Mouse (Mus musculus) frontal cortex, adult (tissue): ENCODE measurements around the gene Tprkb.
"Not testable (repeated sequence)": the region's sequence is repeated elsewhere in the genome, so short reads cannot be mapped to it uniquely, and the experiment has no call there.

Source experiments
- ATAC-seq: cut with Nextera tagmentation; 2 replicates; pipeline ENCODE4 v1.9.2; 2017; ENCODE audit warnings: mild to moderate bottlenecking, moderate library complexity, mixed read lengths; ENCODE audit not compliant: low TSS enrichment

Gene Tprkb

DNA sequence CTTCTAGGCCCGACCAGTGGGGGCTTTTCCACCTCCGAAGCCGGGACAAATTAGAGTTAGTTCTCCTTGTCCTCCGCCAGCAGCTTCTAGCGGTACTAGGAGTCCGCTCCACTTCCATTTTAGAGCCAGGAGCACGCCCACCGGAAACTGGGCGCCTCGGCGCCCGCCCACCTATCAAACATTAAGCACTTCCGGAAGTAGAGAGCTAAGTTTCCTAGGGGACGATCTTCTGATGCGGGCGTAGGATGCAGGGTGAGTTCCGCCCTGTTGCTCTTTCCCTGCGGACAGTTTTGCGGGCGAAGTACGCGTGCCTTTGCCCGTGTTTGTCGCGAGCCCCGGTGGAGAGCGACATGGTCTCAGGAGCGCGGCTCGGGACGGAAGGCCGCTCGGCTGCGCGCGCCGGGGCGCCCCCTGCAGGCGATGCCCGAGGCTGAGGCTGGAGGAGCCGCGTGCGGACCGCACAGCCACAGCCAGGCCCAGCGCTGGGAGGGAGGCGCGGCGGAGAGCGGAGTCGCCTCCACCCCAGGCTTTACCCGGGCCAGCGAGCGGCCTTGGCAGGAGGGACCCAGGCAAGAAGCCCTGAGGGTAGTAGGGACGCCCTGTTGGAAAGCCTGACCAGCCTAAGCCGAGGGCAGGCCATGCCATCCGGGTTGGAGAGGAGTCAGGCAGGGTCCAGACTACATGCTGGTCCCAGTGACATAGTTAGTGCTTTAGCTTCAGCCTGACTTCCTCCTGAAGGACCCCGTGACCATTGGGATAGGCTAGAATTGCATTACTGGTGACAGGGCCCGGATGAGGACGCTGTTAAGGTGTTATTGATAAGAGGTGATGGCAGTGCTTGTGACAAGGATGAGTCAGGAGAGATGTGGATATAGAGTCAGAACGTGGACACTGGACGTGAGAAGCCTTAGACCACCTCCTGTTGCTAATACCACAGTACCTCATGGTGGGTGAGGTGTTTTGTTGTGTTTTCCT lies 4.2 kb downstream of the Tprkb start, which contains the start of gene Nat8f1:
Gene Nat8f1 (minus strand): TSS at position 149 of the 975 bp plus-strand sequence.
- ATAC-seq: peak; percentile 95

DNA sequence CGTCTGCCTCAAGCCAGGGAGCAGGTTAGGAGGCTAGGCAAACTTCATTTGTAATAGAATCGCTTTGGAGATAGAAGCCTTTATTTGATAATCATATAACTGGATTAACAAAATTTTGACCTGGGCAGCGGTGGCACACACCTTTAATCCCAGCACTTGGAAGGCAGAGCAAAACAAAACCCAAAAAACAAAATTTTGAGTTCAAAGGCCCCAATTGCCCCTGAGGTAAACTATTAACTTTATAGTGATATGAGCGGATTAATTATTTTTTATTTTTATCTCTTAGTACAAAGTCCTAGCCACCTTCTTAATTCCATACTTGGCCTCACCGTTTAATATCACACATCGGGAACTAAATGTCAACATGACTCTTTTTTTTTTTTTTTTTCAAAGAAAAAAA lies 4.9 kb downstream of the Tprkb start:
- ATAC-seq: no peak

DNA sequence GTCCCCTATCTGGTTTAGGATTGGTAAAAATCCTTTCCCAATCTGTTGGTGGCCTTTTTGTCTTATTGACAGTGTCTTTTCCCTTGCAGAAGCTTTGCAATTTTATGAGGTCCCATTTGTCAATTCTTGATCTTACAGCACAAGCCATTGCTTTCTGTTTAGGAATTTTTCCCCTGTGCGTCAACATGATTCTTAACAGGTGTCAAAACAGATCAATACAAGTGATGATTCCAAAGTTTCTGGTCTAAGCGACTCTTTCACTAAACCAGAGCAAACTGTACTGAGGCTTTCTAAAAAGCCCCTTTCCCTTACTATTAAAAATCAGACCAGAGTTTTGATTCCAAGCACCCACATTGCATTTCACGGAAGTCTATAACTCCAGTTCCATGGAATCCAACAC lies 6.7 kb downstream of the Tprkb start:
- not testable (repeated sequence) for ATAC-seq

GRCm38 (mm10) chr6:85919401-85919800 lies 7.7 kb downstream of the Tprkb start:
- ATAC-seq: no peak

DNA sequence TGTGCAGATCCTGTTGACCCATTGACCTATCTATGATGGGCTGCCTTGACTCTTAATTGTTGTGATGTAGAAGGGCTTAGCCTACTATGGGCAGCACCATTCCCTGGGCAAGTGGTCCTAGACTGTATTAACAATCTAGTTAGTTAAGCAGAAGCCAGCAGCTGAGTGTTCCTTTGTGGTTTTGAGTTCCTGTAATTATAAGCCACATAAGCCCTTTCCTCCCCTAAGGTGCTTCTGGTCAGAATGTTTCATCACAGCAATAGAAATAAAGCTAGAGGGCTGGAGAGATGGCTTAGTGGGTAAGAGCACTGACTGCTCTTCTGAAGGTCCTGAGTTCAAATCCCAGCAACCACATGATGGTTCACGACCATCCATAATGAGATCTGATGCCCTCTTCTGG lies 12.0 kb downstream of the Tprkb start:
- no peak for ATAC-seq

DNA sequence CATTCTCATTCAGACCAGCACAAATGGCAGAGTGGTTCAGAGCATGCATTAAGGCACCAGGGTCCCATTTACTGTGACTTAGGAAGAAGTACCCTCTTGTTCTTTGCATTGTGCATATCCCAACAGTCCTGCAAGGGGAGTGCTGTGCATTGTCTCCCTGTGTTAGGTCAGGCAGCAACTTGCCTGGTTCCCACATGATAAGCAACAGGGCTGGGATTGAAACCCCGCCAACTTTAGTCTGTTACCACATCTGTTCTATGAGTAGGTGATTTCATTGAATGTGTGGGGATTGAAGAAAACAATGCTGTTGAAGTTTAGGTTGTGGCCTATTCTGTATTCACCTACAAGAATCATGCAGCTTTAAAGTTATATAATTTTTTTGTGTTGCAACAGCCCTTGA lies 15.0 kb downstream of the Tprkb start:
- ATAC-seq: no peak

DNA sequence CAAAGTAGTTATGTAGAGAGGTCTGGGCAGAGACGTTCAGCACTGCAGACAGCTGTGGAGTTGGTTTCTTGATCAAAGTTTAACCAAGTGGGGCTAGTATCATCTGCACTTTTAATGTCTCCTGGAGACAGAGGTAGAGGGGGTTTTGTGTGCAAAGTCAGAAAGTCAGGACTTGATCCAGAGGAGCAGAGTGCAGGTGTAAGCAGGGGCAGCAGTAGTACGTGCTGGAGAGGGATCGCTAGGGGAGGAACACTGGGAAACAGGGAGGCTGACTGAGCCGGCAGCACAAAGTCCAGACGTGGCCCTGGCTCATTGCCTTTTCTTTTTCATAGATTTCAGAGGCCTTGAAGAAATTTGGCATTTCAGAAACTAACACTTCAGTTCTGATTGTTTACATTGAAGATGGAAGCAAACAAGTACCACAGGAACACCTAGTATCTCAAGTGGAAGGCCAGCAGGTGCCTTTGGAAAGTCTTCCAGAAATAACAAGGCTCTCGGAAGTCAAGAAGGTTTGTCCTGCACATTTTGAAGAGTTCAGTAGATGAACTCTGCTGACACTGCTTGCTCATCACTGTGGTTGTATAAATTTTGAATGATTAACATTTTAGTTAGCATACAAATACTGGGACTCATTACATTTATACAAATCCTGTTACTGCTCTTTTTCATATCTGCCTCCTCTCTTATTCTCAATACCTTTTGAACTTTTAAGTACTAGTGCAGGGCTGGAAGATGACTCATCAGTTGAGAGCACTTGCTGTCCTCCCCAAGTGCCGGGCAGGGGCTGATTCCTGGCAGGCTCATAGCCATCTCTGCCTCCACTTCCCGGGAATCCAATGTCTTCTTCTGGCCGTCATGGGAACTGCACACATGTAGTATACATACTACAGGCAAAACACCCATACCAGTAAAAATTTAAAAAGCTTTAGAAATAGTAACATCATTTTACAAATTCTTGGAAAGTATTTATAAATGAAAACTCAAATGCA lies 16.1 kb downstream of the Tprkb start:
- no peak for ATAC-seq

DNA sequence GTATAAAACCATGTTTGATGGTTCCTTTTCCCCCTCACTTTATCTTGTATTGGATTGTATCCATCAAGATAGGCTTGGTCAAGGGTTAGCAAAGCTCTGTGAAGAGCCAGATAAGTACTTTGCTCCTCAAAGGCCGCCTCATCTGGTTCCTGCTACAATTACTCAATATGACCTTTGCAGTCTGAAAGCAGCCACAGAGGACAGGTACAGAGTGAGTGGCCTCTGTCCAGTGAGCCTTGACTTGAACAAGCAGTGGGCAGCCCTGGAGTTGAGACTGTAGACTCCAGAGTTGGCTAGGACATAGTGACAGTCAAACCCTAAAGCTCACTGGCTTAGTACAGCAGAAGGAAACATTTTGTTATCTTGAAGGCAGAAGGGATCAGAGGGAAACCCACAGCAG lies 17.6 kb downstream of the Tprkb start:
- no peak for ATAC-seq

DNA sequence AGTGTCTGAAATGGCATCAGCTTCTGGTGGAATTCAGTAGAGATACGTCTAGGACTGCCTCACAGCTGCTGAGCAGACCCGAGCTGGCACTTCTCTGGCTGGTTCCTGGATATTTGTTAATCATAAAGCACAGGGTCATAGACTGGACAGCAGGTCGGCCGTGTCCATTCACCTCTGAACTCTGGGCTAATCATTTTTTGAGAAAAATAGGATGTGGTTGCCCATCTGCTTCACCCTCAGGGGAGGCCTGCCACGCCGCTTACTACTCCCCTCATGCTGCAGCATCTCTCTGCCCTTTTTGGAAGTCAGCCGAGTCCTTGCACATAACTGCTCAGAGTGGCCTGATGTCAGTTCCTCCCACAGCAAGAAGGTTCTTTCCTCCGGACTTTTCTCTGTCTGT lies 22.4 kb downstream of the Tprkb start:
- ATAC-seq: no peak

DNA sequence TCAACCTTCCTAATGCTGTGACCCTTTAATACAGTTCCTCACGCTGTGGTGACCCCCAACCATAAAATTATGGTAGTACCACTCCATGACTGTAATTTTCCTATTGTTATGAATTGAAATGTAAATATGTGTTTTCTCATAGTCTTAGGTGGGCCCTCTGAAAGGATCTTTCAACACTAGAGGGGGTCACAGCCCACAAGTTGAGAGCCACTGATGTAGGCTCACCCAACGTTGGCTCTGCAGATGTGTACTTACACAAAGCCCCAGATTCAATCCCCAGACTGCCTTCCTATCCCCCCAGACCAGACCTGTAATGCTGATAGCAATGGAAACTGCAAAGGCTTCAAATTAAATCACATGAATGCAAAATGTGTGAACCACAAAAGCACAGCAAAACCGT lies 24.0 kb downstream of the Tprkb start:
- ATAC-seq: no peak

DNA sequence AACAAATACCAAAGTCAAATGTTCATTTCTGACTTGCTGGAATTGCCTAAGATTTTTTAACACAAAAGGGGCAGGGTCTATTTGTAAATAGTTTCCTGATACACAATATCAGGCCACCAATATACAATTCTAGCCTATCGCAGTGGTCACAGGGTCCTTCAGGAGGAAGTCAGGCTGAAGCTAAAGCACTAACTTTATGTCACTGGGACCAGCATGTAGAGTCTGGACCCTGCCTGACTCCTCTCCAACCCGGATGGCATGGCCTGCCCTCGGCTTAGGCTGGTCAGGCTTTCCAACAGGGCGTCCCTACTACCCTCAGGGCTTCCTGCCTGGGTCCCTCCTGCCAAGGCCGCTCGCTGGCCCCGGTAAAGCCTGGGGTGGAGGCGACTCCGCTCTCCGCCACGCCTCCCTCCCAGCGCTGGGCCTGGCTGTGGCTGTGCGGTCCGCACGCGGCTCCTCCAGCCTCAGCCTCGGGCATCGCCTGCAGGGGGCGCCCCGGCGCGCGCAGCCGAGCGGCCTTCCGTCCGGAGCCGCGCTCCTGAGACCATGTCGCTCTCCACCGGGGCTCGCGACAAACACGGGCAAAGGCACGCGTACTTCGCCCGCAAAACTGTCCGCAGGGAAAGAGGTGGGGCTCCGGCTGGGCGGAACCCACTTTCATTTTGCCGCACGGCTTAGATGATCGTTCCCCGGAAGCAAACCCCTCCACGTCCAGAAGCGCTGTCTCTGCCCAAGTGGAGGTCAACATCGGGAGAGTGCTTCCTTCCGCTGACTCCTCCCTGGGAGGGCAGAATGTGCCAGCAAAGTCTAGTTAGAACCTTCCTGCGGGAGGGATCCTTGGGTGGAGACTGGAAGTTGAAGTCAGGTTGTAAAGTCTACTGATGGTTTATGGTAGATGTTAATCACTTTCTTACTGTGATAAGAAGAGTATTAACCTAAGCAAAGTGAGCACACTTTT lies 25.1 kb downstream of the Tprkb start:
- peak; percentile 96 for ATAC-seq

DNA sequence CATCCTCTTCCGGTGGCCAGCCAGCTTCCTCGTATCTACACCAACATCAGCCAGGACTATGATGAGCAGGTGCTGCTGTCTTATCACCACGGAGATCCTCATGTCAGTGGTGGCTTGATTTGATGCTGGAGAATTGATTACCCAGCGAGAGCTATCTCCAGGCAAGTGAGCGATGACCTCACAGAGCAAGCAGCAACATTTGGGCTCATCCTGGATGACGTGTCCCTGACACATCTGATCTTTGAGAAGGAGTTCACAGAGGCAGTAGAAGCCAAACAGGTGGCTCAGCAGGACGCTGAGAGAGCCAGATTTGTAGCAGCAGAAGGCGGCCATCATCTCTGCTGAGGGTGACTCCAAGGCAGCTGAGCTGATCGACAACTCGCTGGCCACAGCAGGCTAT lies 27.0 kb downstream of the Tprkb start:
- no peak for ATAC-seq

GRCm38 (mm10) chr6:85942469-85942868 lies 30.8 kb downstream of the Tprkb start:
- ATAC-seq: no peak

- ATAC-seq: peak; percentile 69
Observed at GRCm38 (mm10) chr6:85948549-85948948, 36.9 kb downstream of the Tprkb start.

DNA sequence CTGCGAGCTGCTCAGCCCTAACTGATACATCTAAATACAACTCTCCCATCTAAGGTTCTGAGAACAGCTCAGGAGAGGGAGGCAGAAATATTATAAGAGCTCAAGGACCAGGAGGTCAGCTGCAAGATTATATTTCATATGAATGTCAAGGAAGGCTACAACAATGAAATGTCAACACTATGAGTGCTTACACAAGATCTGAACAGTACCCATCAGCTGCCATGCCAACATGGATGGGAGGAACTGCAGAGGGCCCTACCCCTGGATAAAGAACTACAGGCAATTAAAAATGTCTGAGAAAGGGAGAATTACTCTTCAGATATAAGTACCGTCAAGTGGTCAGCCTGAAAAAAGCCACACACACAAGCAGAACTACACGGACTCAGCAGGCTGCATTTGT lies 45.9 kb downstream of the Tprkb start:
- no peak for ATAC-seq

GRCm38 (mm10) chr6:85961101-85962091 lies 49.7 kb downstream of the Tprkb start, which contains the start of gene Dusp11:
Dusp11 (minus strand) TSS chr6:85961667.
- peak; percentile 99 for ATAC-seq

GRCm38 (mm10) chr6:85966081-85966480 lies 54.4 kb downstream of the Tprkb start:
- not testable (repeated sequence) for ATAC-seq

GRCm38 (mm10) chr6:85966686-85967085 lies 55.0 kb downstream of the Tprkb start:
- ATAC-seq: no peak

DNA sequence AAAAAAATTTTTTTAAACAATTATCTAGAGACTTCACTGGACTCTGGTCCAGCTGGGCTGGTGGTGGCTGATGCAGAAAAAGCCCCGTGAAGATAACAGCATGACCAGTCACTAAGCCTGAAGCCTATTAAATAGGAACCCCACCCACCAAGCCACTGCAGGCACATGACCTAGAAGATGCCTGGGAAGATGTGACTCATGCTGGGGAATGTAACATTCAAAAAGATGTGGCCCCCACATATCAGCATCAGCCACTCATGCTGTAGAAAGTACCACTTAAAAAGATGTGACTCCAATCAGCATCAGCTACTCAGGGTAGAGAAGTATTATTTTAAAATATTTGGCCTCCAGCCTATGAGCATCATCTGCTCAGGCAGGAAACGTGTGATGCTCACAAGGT lies 58.2 kb downstream of the Tprkb start:
- no peak for ATAC-seq

- 0 out of 2 replicates have a peak, but pooled peaks have one; percentile 3 for ATAC-seq
Observed at GRCm38 (mm10) chr6:85972699-85973098, 61.0 kb downstream of the Tprkb start.
